Mouse (Mus musculus) C2C12 (cell line): ENCODE measurements around the gene Rhobtb1. TPM values are rescaled to one million over a fixed set of nuclear protein-coding genes. Genes with fewer than 3 reads are reported as not detected.
A peak's percentile ranks its signal among the peaks of the same experiment; 100 is the strongest.

Experiments
- H3K27me3 ChIP-seq: one replicate; pipeline ENCODE4 v1.6.1; 2011; ENCODE audit not compliant: control insufficient read depth, insufficient read depth, insufficient read length
- H3K36me3 ChIP-seq: one replicate; pipeline ENCODE4 v1.6.1; 2011; ENCODE audit not compliant: control insufficient read depth, insufficient read depth
- H3K4me3 ChIP-seq: one replicate; pipeline ENCODE4 v1.5.1; 2011; ENCODE audit warnings: mild to moderate bottlenecking, control low read depth; ENCODE audit not compliant: poor library complexity, insufficient read depth, severe bottlenecking
- H3K79me2 ChIP-seq: one replicate; pipeline ENCODE4 v1.6.1; 2011; ENCODE audit not compliant: control insufficient read depth, insufficient read depth
- H3K79me3 ChIP-seq: one replicate; pipeline ENCODE4 v1.6.1; 2011; ENCODE audit warnings: low read depth, control low read depth
- H3ac ChIP-seq: one replicate; pipeline ENCODE3; 2011; ENCODE audit warnings: low read depth; ENCODE audit not compliant: control insufficient read depth, insufficient read length
- CEBPB ChIP-seq: IDR thresholded peaks from one replicate; pipeline ENCODE4 v1.6.1; 2011; ENCODE audit warnings: low read depth, mild to moderate bottlenecking, control low read depth, moderate library complexity
- CTCF ChIP-seq: IDR thresholded peaks from one replicate; pipeline ENCODE4 v1.5.1; 2011; ENCODE audit not compliant: control insufficient read depth, insufficient read depth, insufficient read length
- FOSL1 ChIP-seq: IDR thresholded peaks from one replicate; pipeline ENCODE4 v1.8.0; 2011; ENCODE audit warnings: mild to moderate bottlenecking, low read length; ENCODE audit not compliant: poor library complexity, insufficient read depth, severe bottlenecking
- MAX ChIP-seq: IDR thresholded peaks from one replicate; pipeline ENCODE4 v1.6.1; 2011; ENCODE audit warnings: mild to moderate bottlenecking, control low read depth
- MYOD1 ChIP-seq: IDR thresholded peaks from one replicate; pipeline ENCODE4 v1.6.1; 2011; ENCODE audit warnings: low read depth; ENCODE audit not compliant: control insufficient read depth, insufficient read length
- MYOG ChIP-seq: IDR thresholded peaks from one replicate; pipeline ENCODE4 v1.6.1; 2011; ENCODE audit not compliant: control insufficient read depth, insufficient read length; ENCODE audit errors: extremely low read depth
- USF1 ChIP-seq: IDR thresholded peaks from one replicate; pipeline ENCODE4 v1.6.1; 2011; ENCODE audit warnings: low read depth, mild to moderate bottlenecking, control low read depth, moderate library complexity
- polyA plus RNA-seq: library from polyadenylated mRNA; unstranded; fragments of >200 nt; fragmentation: generic; extraction: Trizol; gene quantifications from one replicate; pipeline ENCODE4 v1.2.1, GENCODE M21; 2012; ENCODE audit warnings: missing spikeins

Gene Rhobtb1
- polyA plus RNA-seq, 1 experiment, result 3.8 TPM

- no peaks in the 10 kb centered on the region for H3K79me2 ChIP-seq
- H3K79me3 ChIP-seq, result no peaks in the 10 kb centered on the region
- no peak overlapping the region for H3ac ChIP-seq
- TF ChIP-seq MYOD1, result no peak
- TF ChIP-seq USF1, result no peak
- TF ChIP-seq FOSL1, result no peak
- no peak for TF ChIP-seq CTCF
- no peak for TF ChIP-seq MYOG
- TF ChIP-seq CEBPB, result no peak
- TF ChIP-seq MAX, result no peak
- no peaks in the 10 kb centered on the region for H3K36me3 ChIP-seq
- no peak overlapping the region for H3K4me3 ChIP-seq
- no peaks in the 10 kb centered on the region for H3K27me3 ChIP-seq
Measured at GRCm38 (mm10) chr10:69304819-69305218, 153.6 kb downstream of the Rhobtb1 start.

- no peak for TF ChIP-seq USF1
- no peak for TF ChIP-seq MAX
- TF ChIP-seq CTCF, result no peak
Measured at GRCm38 (mm10) chr10:69305600-69305999, 154.4 kb downstream of the Rhobtb1 start.

GRCm38 (mm10) chr10:69306205-69306604 is 155.0 kb downstream of the Rhobtb1 start:
- H3K36me3 ChIP-seq, result no peaks in the 10 kb centered on the region
- no peaks in the 10 kb centered on the region for H3K79me2 ChIP-seq
- TF ChIP-seq FOSL1 (no peak), MAX (no peak), MYOG (no peak), CEBPB (no peak), MYOD1 (no peak), USF1 (no peak), CTCF (no peak)
- no peak overlapping the region for H3K4me3 ChIP-seq
- no peaks in the 10 kb centered on the region for H3K79me3 ChIP-seq
- H3K27me3 ChIP-seq, result no peaks in the 10 kb centered on the region
- H3ac ChIP-seq, result no peak overlapping the region

More at GRCm38 (mm10) chr10:69305600-69305999, 154.4 kb downstream of the Rhobtb1 start:
- Histone ChIP-seq H3ac (no peak overlapping the region), H3K79me2 (no peaks in the 10 kb centered on the region), H3K79me3 (no peaks in the 10 kb centered on the region), H3K36me3 (no peaks in the 10 kb centered on the region), H3K4me3 (no peak overlapping the region), H3K27me3 (no peaks in the 10 kb centered on the region)

- H3K79me2 ChIP-seq, result no peaks in the 10 kb centered on the region
- H3K36me3 ChIP-seq, result no peaks in the 10 kb centered on the region
- H3K4me3 ChIP-seq, result no peak overlapping the region
- no peaks in the 10 kb centered on the region for H3K79me3 ChIP-seq
- H3K27me3 ChIP-seq, result no peaks in the 10 kb centered on the region
- no peak overlapping the region for H3ac ChIP-seq
- TF ChIP-seq MAX (no peak), MYOD1 (no peak), CTCF (peak; percentile 81)
Measured at GRCm38 (mm10) chr10:69307067-69307466, 155.8 kb downstream of the Rhobtb1 start.

GRCm38 (mm10) chr10:69309109-69309508 is 157.9 kb downstream of the Rhobtb1 start:
- no peaks in the 10 kb centered on the region for H3K36me3 ChIP-seq
- no peaks in the 10 kb centered on the region for H3K79me2 ChIP-seq
- H3ac ChIP-seq, result no peak overlapping the region
- H3K4me3 ChIP-seq, result no peak overlapping the region
- TF ChIP-seq MYOG (no peak), MAX (no peak), USF1 (no peak), FOSL1 (no peak), CEBPB (no peak), CTCF (no peak), MYOD1 (no peak)
- H3K79me3 ChIP-seq, result no peaks in the 10 kb centered on the region
- no peaks in the 10 kb centered on the region for H3K27me3 ChIP-seq

- no peak overlapping the region for H3ac ChIP-seq
- H3K27me3 ChIP-seq, result no peaks in the 10 kb centered on the region
- no peak for TF ChIP-seq CEBPB
- TF ChIP-seq MAX, result no peak
- no peak for TF ChIP-seq FOSL1
- TF ChIP-seq MYOD1, result no peak
- TF ChIP-seq USF1, result no peak
- TF ChIP-seq CTCF, result no peak
- TF ChIP-seq MYOG, result no peak
- no peaks in the 10 kb centered on the region for H3K79me3 ChIP-seq
- H3K79me2 ChIP-seq, result no peaks in the 10 kb centered on the region
- no peak overlapping the region for H3K4me3 ChIP-seq
- no peaks in the 10 kb centered on the region for H3K36me3 ChIP-seq
Measured at GRCm38 (mm10) chr10:69311867-69312266, 160.6 kb downstream of the Rhobtb1 start.
